Mouse (Mus musculus) embryonic facial prominence, embryonic 12.5 days (tissue): Measurements from ENCODE around the gene Fign. TPM values are rescaled to one million over a fixed set of nuclear protein-coding genes. Genes with fewer than 3 reads are reported as not detected.

Source experiments
- ATAC-seq: fragments of 200-750 bp; cut with Nextera tagmentation; 2 replicates; pipeline ENCODE4 v1.8.0; 2017; ENCODE audit not compliant: insufficient number of reproducible peaks, insufficient read depth, low FRiP score, low TSS enrichment
- H3K27ac ChIP-seq: fragments of 300-500 bp; sonication (generic); 2 replicates; pipeline ENCODE4 v1.5.1; 2016; ENCODE audit warnings: mild to moderate bottlenecking
- H3K27me3 ChIP-seq: fragments of 300-500 bp; sonication (generic); 2 replicates; pipeline ENCODE4 v1.6.1; 2016; ENCODE audit warnings: mild to moderate bottlenecking, moderate library complexity
- H3K36me3 ChIP-seq: fragments of 300-500 bp; sonication (generic); 2 replicates; pipeline ENCODE4 v1.6.1; 2016; ENCODE audit warnings: mild to moderate bottlenecking
- H3K4me1 ChIP-seq: fragments of 300-500 bp; sonication (generic); 2 replicates; pipeline ENCODE4 v1.6.1; 2016
- H3K4me2 ChIP-seq: fragments of 300-500 bp; sonication (generic); replicated peaks from 2 replicates; pipeline ENCODE4 v1.6.1; 2016; ENCODE audit warnings: mild to moderate bottlenecking, moderate library complexity
- H3K4me3 ChIP-seq: fragments of 300-500 bp; sonication (generic); 2 replicates; pipeline ENCODE4 v1.5.1; 2016; ENCODE audit warnings: mild to moderate bottlenecking
- H3K9ac ChIP-seq: fragments of 300-500 bp; sonication (generic); 2 replicates; pipeline ENCODE4 v1.6.1; 2016; ENCODE audit warnings: mild to moderate bottlenecking, moderate library complexity
- H3K9me3 ChIP-seq: fragments of 300-500 bp; sonication (generic); 2 replicates; pipeline ENCODE4 v1.6.1; 2016; ENCODE audit warnings: mild to moderate bottlenecking, moderate library complexity
- WGBS: fragments of 180-500 bp; shearing (Covaris S2); methylation state at CpG from one replicate; pipeline ENCODE4 v1.1.7; 2016; 5-methylcytosine and 5-hydroxymethylcytosine counted together
- polyA plus RNA-seq: library from polyadenylated mRNA; unstranded; fragments of >200 nt; fragmentation: Nextera tagmentation; extraction: Ambion mirVana; gene quantifications from 2 replicates; pipeline ENCODE4 v1.2.1, GENCODE M21; 2016

Fign gene
- 7.4 and 7.9 TPM in 2 replicates for polyA plus RNA-seq

GRCm38 (mm10) chr2:64097937-64098617 is at the start of gene Fign:
Fign (minus strand) TSS chr2:64098038.
- ATAC-seq, result peak; percentile 81
- H3K4me3 ChIP-seq, result peak within 1 kb of the TSS; percentile 57
- peak within 1 kb of the TSS; percentile 79 for H3K9ac ChIP-seq
- no peaks in the 10 kb centered on the region for H3K9me3 ChIP-seq
- no peaks in the 10 kb centered on the region for H3K36me3 ChIP-seq
- no peaks in the 10 kb centered on the region for H3K27me3 ChIP-seq
- under 1% methylated on average over 59 of the region's 85 CpGs for WGBS
- peak within 1 kb of the TSS; percentile 72 for H3K4me2 ChIP-seq
- peak within 1 kb of the TSS; percentile 98 for H3K27ac ChIP-seq
- peaks cover 10% of the 10 kb centered on the region; the same call in 1 of the 2 replicates for H3K4me1 ChIP-seq

DNA sequence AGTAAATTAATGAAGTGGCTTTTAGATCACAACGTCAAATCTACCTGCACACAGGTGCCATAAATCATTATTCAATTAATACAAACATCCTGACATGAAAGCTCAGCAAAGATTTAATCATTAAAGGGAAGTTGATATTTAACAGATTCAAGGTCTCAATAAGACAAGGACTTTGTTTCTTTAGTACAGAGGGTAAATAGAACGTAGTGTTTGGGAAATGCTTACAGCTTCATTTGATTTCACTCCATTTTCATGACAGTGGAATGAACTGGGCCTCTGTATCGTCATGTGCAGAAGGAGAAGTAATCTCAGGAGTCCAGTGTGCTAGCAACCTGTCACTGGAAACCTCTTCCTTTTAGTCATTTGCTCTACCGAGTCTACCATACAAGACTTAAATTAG is 35.8 kb upstream of the Fign start:
- Histone ChIP-seq H3K27ac (no peak overlapping the region), H3K4me2 (no peak overlapping the region), H3K9me3 (no peaks in the 10 kb centered on the region), H3K36me3 (no peaks in the 10 kb centered on the region), H3K9ac (no peak overlapping the region), H3K27me3 (no peaks in the 10 kb centered on the region), H3K4me3 (no peak overlapping the region), H3K4me1 (no peaks in the 10 kb centered on the region)
- 82% methylated on average over 4 of the region's 4 CpGs for WGBS
- no peak for ATAC-seq

DNA sequence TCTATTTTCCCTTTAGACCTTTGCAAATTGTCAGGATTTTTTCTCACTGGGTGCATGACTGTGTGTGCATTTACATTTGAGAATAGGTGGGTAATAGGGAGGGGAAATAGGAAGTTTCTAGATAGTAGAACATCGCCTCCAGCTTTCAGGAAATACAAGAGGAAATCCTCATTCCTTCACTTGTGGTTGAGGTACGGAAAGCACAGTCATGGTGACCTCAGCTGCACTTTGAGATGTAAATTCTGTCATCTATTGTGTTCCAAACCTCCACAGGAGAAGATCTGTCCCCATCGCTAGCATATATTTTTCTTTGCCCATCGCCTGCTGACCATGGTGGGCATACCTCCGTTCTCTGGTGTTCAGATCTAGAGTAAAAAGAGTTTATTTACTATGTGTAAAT is 22.7 kb upstream of the Fign start:
- H3K9me3 ChIP-seq, result no peaks in the 10 kb centered on the region
- WGBS, result 90% methylated on average over 5 of the region's 5 CpGs
- no peaks in the 10 kb centered on the region for H3K27me3 ChIP-seq
- no peak overlapping the region for H3K4me2 ChIP-seq
- no peak overlapping the region for H3K9ac ChIP-seq
- H3K4me1 ChIP-seq, result no peaks in the 10 kb centered on the region
- H3K4me3 ChIP-seq, result no peak overlapping the region
- no peak overlapping the region for H3K27ac ChIP-seq
- ATAC-seq, result no peak
- no peaks in the 10 kb centered on the region for H3K36me3 ChIP-seq

DNA sequence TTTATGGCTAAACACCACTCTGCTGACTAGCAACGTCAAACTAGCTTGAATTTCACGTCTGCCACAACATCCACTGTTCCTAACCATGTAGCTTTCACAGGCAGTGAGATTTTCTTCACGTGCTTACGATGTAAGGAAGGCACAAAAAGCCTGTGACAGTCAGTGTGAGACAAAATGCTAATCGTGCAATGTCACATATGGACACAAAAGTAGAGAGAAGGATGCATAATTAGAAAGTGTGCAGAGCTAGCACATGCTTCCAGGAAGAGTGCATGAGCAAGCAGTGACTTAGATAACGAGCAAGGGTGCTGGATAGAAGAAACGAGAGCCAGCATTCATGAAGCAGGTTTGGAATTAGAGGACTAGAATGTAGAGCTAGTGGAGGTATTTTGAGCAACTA is 18.8 kb upstream of the Fign start:
- no peak overlapping the region for H3K27ac ChIP-seq
- no peaks in the 10 kb centered on the region for H3K4me1 ChIP-seq
- H3K9me3 ChIP-seq, result no peaks in the 10 kb centered on the region
- no peak for ATAC-seq
- H3K27me3 ChIP-seq, result no peaks in the 10 kb centered on the region
- H3K9ac ChIP-seq, result no peak overlapping the region
- no peak overlapping the region for H3K4me3 ChIP-seq
- no peak overlapping the region for H3K4me2 ChIP-seq
- no peaks in the 10 kb centered on the region for H3K36me3 ChIP-seq
- 74% methylated on average over 7 of the region's 7 CpGs for WGBS

- 88% methylated on average over 3 of the region's 3 CpGs for WGBS
- H3K4me3 ChIP-seq, result no peak overlapping the region
- H3K27ac ChIP-seq, result no peak overlapping the region
- no peaks in the 10 kb centered on the region for H3K9me3 ChIP-seq
- H3K36me3 ChIP-seq, result no peaks in the 10 kb centered on the region
- no peak for ATAC-seq
- no peak overlapping the region for H3K9ac ChIP-seq
- H3K27me3 ChIP-seq, result no peaks in the 10 kb centered on the region
- no peak overlapping the region for H3K4me2 ChIP-seq
- no peaks in the 10 kb centered on the region for H3K4me1 ChIP-seq
Measured at GRCm38 (mm10) chr2:64111133-64111532, 13.3 kb upstream of the Fign start.

DNA sequence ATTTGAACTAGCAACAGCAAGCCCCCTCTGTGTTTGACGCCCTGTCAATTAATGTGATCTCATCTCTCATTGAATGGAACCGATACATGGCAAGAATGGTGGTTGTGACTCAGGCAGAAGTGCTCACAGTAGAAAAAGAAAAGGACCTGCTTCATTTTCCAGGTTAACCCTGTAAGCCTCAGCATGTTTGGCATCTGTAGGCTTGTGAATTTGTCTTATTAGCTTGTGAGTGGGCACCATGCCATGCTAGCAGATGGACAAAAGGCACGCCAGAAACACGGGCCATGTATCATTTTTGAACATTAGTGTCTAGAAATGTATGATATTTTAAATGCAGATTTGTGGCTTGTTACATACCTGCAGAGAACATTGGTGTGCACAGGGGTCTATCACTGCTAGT is 12.0 kb upstream of the Fign start:
- WGBS, result 87% methylated on average over 4 of the region's 4 CpGs
- Histone ChIP-seq H3K9ac (no peak overlapping the region), H3K4me1 (no peaks in the 10 kb centered on the region), H3K27ac (no peak overlapping the region), H3K9me3 (no peaks in the 10 kb centered on the region), H3K36me3 (no peaks in the 10 kb centered on the region), H3K27me3 (no peaks in the 10 kb centered on the region), H3K4me3 (no peak overlapping the region), H3K4me2 (no peak overlapping the region)
- ATAC-seq, result no peak

DNA sequence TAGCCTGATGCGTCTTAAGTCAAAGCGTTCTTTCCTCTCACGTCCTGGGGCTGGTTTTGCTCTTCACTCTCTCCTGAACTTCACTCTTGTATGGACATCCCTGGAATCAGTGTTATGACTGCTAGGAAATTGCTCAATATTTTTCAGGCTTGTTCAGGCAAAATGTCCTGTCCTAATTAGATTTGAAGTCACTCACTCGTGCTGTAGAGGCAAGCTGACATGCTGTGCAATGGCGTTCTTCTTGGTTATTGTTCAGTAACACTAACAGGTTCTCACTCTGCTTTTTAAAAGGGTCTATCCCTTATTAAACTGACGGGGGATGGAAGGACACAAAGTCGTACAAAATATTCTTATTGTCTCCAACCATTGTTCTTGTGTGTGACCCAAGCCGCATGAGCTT is 10.2 kb upstream of the Fign start:
- Histone ChIP-seq H3K27me3 (no peaks in the 10 kb centered on the region), H3K9me3 (no peaks in the 10 kb centered on the region), H3K4me2 (no peak overlapping the region), H3K9ac (no peak overlapping the region), H3K4me1 (no peaks in the 10 kb centered on the region), H3K36me3 (no peaks in the 10 kb centered on the region), H3K4me3 (no peak overlapping the region), H3K27ac (no peak overlapping the region)
- no peak for ATAC-seq
- 79% methylated on average over 8 of the region's 8 CpGs for WGBS

DNA sequence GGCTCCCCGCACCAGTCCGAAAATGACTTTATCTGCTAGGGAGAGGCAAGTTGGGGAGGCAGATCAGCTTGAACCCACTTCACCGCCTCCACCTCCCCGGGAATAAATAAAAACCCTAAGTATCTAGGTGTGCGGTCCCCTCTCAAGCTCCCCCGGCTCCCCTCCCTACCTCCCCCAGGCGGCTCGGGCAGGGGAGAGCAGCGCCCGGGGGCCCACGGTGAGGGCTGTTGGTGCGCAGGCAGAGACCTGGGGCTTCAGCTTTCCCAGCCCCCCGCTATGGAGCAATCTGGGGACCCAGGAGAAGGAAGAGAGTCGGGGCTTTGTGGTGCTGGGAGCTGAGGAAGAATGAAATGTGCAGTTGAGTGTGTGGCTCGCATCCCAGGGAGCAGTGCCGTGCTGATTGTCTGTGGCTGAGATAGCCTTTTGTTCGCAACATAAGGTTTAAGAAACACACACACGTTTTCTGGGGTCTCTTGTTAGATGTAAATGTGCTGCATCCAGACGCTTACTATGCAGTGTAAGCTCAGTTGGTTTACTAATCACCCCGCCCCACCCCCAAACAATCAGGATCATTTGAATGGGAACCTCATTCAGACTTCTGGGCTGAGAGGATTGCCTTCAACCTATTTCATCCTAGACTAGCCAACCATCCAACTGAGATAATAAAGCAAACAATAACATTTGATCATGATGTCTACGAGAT is 931 bp upstream of the Fign start:
- peak; percentile 78 for ATAC-seq
- 3% methylated on average over 21 of the region's 21 CpGs for WGBS
- H3K4me2 ChIP-seq, result peak overlapping the region; percentile 72
- H3K27ac ChIP-seq, result peak overlapping the region; percentile 98
- H3K9me3 ChIP-seq, result no peaks in the 10 kb centered on the region
- no peaks in the 10 kb centered on the region for H3K27me3 ChIP-seq
- H3K36me3 ChIP-seq, result no peaks in the 10 kb centered on the region
- H3K9ac ChIP-seq, result peak overlapping the region; percentile 79
- peaks cover 6% of the 10 kb centered on the region; the same call in 1 of the 2 replicates for H3K4me1 ChIP-seq
- peak overlapping the region; percentile 57 for H3K4me3 ChIP-seq

- peak overlapping the region; percentile 57 for H3K4me3 ChIP-seq
- H3K4me2 ChIP-seq, result peak overlapping the region; percentile 72
- no peaks in the 10 kb centered on the region for H3K36me3 ChIP-seq
- H3K9me3 ChIP-seq, result no peaks in the 10 kb centered on the region
- WGBS, result 1% methylated on average over 12 of the region's 12 CpGs
- peak; percentile 71; the same call in 1 of the 2 replicates for ATAC-seq
- peaks cover 15% of the 10 kb centered on the region; the same call in 1 of the 2 replicates for H3K4me1 ChIP-seq
- no peaks in the 10 kb centered on the region for H3K27me3 ChIP-seq
- peak overlapping the region; percentile 33 for H3K9ac ChIP-seq
- H3K27ac ChIP-seq, result peak overlapping the region; percentile 98
Measured at GRCm38 (mm10) chr2:64096721-64097411, 972 bp downstream of the Fign start.

- Histone ChIP-seq H3K4me3 (peak overlapping the region; percentile 57), H3K4me2 (peak overlapping the region; percentile 72), H3K27me3 (no peaks in the 10 kb centered on the region), H3K9ac (no peak overlapping the region), H3K9me3 (no peaks in the 10 kb centered on the region), H3K27ac (0 out of 2 replicates have a peak overlapping the region, but pooled peaks have one; percentile 41), H3K36me3 (no peaks in the 10 kb centered on the region), H3K4me1 (peaks cover 15% of the 10 kb centered on the region; the same call in 1 of the 2 replicates)
- WGBS, result 19% methylated on average over 5 of the region's 5 CpGs
- ATAC-seq, result no peak
Measured at GRCm38 (mm10) chr2:64096176-64096575, 1.7 kb downstream of the Fign start.

DNA sequence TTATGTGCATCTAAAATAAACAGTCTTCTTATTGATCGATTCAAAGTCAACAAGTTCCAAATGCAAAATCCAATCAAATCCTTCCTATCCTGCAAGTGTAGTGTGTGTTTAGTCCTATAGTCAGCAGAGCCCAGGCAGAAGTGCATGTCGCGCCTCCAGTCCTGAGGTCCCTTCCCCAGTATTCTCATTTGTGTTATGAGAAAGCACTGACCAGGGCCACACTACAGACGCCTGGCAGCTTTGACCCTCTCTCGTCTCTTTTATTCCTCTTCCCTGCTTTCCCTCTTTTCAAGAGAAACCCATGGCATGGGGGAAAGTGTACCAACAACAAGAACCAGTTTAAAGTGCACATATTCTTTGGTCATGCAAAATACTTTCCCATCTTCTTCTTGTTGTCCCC is 2.3 kb downstream of the Fign start:
- peak overlapping the region; percentile 78 for H3K27ac ChIP-seq

More for the DNA sequence above, 2.3 kb downstream of the Fign start:
- H3K9ac ChIP-seq, result peak overlapping the region; percentile 44
- H3K27me3 ChIP-seq, result no peaks in the 10 kb centered on the region
- H3K4me1 ChIP-seq, result peaks cover 15% of the 10 kb centered on the region; the same call in 1 of the 2 replicates
- no peaks in the 10 kb centered on the region for H3K36me3 ChIP-seq
- peak overlapping the region; percentile 26 for H3K4me3 ChIP-seq
- WGBS, result 11% methylated on average over 5 of the region's 5 CpGs
- no peak for ATAC-seq
- H3K9me3 ChIP-seq, result no peaks in the 10 kb centered on the region
- H3K4me2 ChIP-seq, result peak overlapping the region; percentile 72
